Mouse (Mus musculus) cerebellum, adult 9-10 months (tissue): ENCODE measurements at regions not wholly inside any gene's neighbourhood (a gene's known extent, or its start where the extent isn't known, plus 50 kb on each side); places are given as distances from the start of the nearest gene placed in this dataset.

Experiments used
- DNase-seq: peaks from one replicate; pipeline ENCODE4 v3.0.0; 2022

GRCm38 (mm10) chr1:60823006-60823665 is 63.7 kb upstream of the Ctla4 start:
- DNase-seq = peak; percentile 12

GRCm38 (mm10) chr1:60824218-60825125 is 62.3 kb upstream of the Ctla4 start:
- DNase-seq = no peak

- no peak for DNase-seq
These were observed 61.3 kb upstream of the Ctla4 start for GRCm38 (mm10) chr1:60825256-60826186.

- no peak for DNase-seq
These were observed 59.8 kb upstream of the Ctla4 start for GRCm38 (mm10) chr1:60826981-60827380.

- no peak for DNase-seq
These were observed 58.6 kb upstream of the Ctla4 start for GRCm38 (mm10) chr1:60828152-60828551.

- no peak for DNase-seq
These were observed 57.0 kb upstream of the Ctla4 start for GRCm38 (mm10) chr1:60829849-60830248.

- no peak for DNase-seq
These were observed 53.1 kb upstream of the Ctla4 start for GRCm38 (mm10) chr1:60833668-60834067.
